Mouse (Mus musculus) mouse trophoblast stem cell (cell line): ENCODE data around the gene Pin1.
"Not testable (repeated sequence)": the region's sequence is repeated elsewhere in the genome, so short reads cannot be mapped to it uniquely, and the experiment has no call there.

Source experiments
- in situ Hi-C, 2 experiments: fragments of 300-500 bp; cut with MseI, MboI; formaldehyde crosslinking; loops; 2 replicates in 1 of 2; 3 replicates in 1 of 2; pipeline ENCODE4 v1.15.1; 2025

The Pin1 gene

DNA sequence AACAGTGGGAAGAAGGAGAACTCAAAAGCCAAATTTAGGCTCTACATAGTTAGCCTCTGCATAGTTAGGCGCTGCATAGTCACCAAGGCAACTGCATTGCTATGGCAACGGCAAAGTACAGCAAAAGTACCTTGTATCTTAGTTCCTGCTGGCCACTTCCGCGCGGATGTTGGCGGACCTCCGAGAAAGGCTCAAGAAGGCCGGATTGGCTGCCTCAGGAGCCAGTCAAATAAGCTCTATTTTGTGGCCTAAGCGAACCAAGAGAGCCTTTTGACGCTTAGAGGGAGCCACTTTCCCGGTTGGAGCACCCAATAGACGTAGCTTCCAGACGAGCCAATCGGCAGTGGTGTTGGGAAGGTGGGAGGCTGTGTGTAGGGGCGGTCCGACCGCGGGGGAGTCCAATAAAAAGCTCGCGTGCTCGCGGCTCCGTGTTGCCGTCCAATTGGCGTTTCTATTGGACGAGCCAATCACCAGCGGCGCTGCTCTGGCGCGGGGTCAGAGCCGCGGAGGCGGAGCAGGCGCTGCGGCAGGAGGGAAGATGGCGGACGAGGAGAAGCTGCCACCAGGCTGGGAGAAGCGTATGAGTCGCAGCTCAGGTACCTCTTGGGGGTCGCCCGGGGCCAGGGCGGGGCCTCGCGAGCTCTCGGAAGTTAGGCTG is at the start of gene Pin1:
TSS of gene Pin1 (plus strand) at position 494 of the 658 bp plus-strand sequence.
- in situ Hi-C loops: no loop called here

DNA sequence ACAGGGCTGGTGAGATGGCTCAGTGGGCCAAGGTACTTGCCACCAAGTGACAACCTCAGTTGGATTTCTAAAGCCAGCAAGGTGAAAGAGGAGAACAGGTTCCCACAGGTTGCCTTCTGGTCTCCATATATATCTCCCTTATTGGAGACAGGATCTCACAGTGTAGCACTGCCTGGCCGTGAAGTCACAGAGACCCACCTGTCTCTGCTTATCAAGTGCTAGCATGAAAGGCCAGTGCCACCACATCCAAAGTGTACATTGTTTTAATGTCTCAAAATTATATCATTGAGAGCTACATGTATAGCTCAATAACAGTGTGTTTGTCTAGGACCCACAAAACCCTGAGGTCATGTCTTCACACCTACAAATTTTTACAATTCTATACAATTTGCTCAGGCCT is 45.6 kb upstream of the Pin1 start:
- in situ Hi-C loops: no loop called here

DNA sequence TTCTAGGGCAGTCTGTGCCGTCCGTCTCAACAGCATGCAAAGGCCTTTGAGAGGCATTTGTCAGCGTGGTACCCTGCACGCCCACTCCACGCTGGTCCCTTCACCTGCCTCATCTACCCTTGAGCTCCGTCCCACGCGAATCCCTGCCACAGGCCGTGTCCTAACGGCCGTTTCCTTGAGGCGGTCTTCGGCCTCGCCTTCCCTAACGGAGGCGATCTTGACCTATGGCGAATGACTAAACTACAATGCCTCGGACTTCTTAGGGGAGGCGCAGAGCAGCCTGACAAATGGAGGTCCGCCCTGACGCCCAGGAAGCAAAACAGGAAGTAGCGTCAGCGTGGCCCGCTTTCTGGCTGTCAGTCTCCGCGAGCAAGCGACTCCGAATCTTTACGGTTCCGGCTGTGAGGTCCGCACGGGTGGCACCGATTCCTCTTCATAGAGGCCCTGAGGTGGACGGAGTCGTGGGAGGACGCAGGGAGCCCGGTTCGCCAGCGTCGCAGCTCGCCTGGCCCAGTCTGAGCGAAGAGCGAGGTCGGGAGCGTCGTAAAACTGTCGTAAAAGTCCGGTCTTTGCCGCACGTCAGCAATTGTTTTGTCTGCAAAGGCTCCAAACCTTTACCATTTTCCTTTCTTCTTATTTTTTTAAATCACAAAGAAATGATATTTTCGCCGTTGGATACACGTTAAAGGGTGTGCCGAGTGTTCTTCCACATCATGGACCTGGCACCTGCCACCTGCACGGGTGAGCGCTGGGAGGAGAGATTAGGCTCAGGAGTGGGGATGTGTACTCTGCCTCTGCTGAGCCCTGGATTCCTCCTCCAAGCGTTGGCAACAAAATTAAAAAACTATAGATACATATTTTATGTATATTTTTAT is 44.6 kb upstream of the Pin1 start:
- in situ Hi-C loops: no loop called here

DNA sequence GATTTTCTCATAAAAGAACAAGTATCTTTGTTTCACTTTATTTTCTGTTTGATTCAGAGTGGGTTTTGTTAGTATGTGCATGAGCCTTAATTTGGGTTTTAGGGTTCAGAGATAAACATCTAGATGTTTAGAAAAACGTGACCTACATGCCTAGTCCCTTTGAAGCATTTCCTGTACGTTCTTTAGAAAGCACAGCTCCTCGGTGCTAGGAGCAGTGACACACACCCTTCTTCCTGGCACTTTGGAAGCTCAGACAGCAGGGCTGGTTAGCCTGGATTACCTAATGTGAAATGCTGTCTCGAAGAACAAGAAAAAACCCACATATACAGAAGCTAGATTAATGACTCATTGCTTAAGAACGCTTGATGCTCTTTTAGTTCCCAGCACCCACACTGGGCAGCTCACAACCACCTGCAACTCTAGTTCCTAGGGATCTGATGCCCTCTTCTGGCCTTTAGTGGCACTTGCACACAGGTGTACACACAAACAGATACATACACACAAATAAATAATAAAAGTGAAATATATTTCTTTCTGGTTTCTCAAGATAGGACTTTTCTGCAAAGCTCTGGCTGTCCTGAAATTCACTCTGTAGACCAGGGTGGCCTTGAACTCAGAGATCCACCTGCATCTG is 41.9 kb upstream of the Pin1 start:
- in situ Hi-C loops: no loop called here

DNA sequence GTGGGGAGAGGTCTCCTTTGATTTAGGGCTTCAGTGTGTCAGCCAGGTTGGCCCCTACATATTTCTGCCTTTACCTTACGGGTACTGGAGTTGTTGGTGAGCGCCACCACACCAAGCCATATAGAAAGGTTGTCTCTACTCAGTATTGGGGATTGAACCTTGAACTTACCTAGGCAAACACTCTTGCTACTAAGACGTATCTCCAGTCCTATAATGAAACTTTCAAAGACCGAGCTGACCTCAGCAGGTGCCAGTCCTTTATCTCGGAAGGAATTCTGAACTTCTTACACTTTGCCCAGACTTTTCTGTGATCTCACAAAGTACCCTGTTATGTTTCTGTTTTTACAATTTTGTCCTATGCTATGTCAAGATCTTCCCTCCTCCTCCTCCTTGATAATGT is 39.9 kb upstream of the Pin1 start:
- in situ Hi-C loops: no loop called here

DNA sequence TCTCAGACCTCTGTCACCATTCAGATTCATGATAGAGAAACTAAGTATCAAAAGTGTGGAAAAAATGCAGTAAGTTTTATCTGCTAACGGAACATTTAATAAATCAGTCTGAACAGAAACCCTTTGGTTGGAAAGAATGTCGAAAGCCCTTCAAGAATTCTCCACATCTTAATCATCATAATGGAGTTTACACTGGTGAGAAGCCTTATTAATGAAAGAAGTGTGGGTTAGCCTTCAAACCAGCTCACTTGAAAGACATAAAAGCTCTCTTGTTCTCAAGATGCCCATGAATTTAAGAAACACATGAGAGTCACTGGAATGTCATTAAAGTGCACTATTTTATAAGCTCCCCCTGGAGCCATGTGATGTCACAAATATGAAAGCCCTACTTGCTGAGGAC is 35.2 kb upstream of the Pin1 start:
- in situ Hi-C loops: no loop called here

DNA sequence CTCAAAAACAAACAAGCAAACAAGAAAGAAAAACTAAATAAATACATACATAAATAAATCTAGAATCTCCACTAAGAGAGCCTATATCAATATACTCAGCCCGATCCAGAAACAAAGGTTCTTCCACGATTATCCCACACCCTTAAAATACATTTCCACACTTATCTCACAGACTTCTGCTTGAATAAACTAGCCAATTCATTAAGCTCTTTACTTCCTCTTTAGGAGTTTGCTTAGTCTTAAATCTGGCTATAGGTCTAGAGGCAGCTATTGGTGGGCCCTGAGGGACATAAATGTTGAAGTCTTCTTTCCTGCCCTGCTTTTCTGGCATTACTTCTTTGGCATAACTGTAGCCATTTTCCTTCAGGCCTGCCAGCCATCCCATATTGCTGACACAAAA is 20.6 kb upstream of the Pin1 start:
- in situ Hi-C loops: no loop called here

DNA sequence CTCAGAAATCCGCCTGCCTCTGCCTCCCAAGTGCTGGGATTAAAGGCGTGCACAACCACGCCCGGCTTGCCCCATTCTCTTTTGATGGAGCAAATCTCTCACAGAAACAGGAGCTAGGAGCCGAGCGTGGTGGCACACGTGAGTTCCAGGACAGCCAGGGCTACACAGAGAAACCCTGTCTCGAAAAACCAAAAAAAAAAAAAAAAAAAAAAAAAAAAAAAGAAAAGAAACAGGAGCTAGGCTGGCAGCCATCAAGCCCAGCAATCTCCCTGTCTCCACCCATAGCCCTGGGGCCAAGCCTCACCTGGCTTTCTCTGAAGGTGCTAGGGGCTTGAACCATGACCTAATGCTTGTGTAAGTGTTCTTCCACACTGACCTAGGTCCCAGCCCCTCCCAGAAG is 16.2 kb upstream of the Pin1 start:
- in situ Hi-C loops: not testable (repeated sequence)

DNA sequence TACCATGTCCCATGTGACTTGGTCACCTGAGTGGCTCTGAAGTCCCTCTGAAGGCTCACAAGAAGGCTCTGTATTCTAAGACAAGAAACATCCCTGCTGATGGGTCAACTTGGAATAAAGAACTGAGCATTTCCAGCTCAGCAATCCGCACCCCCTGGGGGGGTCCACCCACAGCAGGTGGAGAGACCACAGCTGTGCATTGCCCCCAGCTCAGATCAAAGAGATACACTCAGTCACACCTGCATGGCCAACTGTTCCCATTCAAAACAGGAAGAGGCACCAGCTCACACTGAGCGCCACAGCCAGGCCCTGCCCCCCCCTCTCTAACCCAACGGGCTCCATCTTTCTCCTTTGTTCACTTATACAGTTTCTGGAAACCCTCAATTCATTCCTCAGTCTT is 15.6 kb upstream of the Pin1 start:
- in situ Hi-C loops: no loop called here

DNA sequence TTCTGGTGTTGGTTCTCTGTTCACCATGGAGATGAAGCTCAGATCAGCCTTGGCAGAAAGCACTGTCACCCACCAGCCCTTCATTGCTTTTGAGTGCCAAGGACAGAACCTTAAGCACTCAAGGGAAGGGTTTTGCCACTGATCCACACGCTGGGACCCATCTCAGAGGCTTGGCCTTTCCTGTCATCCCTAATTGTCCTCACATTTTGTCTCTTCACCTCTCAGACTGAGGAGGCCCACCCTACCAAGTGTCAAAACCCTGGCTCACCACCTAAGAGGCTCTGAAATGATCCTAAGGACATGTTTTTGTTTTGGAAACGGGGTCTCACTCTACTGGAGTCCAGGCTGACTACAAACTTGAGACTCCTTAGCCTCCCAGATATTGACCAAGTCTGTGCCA is 15.1 kb upstream of the Pin1 start:
- in situ Hi-C loops: no loop called here

DNA sequence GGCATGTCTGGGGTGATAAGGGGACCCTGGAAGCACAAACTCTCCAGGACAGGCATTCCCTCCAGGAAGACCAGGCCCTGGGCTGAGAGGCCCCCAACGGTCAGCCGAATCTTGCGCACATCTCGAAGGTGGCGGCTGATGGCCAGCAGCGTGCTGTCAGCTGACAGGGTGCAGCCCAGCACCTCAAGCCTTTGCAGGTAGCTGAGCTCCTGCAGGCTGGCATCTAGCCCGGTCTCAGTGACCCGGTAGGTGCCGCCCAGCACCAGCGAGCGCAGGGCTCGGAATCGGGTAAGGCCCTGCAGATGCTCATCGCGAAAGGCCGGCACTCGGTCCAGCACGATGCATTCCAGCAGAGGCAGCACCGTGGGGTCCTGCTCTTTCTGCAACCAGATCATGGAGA is 13.3 kb upstream of the Pin1 start:
- in situ Hi-C loops: no loop called here

DNA sequence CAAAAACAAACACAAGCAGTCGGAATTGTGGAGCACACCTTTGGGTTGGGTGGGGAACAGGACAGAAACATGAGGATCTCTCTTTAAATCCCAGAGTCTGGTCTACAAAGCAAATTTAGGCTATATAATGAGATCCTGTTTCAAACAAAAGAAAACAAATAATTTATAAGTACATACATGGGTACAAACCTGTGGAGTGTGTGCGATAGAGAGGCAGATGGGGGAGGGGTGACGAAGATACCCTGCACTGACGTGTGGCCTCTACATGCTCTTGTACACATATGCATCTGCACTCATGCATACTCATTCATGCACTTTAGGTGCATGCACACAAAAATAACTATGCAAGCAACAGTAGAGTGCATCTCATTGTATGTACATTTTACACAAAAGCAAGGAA is 12.4 kb upstream of the Pin1 start:
- in situ Hi-C loops: no loop called here

DNA sequence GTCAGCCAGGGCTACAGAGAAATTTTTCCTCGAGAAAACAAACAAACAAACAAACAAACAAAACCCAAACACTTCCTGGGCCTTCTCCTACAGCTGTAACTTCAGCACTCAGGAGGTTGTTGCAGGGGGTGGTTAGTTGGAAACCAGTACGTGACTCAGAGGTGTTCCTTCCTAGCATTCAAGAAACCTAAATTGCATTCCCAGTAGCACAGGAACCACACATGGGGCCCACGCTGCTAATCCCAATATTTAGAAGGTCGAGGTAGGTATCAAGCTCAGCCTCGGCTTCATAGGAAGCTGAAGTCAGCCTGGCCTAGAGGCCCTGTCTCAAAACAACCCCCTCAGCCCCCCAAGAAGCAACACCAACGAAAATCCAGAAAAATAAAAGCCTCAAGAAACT is 10.4 kb upstream of the Pin1 start:
- in situ Hi-C loops: no loop called here

DNA sequence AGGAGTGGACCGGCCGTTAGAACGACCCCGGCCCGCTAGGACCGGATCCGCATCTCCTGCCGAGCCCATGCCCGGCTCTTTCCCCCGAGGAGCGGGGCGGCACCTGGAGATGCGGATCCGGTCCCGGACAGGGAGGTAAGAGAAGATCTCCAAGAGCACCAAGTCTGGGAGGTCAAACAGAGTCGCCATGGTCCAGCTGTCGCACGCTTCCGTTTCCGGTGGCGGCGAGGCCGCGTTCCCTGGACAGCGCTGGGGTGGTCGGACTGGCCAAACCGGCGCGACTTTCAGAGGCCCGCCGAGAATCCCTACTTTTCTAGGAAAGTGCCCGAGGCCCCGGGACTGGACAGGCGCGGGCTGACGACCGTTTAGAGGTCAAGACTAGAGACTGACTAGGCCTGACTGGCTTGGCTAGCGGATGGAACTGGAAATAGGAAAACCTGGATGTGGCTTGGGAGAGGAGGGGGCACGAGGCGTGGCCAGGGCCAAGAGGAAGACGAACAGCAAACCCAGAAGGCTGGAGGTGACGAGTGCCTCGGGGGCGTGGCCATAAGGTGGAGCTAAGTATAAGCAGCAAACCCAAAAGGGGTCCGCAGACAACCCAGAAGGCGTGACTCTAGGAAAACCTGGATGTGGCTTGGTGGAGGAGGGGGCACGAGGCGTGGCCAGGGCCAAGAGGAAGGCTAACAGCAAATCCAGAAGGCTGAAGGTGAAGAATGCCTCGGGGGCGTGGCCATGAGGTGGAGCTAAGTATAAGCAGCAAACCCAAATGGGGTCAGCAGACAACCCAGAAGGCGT is 9.6 kb upstream of the Pin1 start, which contains the start of gene Ubl5:
TSS of gene Ubl5 (plus strand) at position 778 of the 795 bp plus-strand sequence.
- in situ Hi-C loops: no loop called here

DNA sequence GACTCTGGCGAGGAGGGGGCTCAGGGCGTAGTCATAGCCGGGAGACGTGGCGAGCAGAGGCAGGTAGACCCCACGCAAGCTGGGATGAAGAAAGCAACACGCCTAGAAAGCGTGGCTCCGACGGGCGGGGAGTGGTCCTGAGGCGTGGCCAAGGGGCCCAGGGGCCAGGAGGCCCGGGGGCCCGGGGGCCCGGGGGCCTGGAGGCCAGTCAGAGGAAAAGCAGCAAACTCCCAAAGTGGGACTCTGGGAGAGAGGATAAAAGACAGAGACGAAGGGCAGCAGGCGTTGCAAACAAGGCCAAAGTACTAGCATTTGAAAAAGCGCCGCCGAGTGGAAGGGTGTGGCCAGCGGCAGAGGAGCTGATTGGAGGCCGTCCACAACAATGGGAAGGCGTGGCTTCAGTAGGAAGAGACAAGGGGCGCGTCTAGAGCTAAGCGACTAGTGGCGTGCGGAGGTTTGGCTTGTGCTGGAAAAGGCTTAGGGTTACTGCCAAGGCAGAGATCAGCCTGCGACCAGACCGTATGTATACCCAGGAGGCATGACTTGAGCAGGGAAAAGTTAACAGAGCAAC is 8.9 kb upstream of the Pin1 start:
- in situ Hi-C loops: no loop called here

DNA sequence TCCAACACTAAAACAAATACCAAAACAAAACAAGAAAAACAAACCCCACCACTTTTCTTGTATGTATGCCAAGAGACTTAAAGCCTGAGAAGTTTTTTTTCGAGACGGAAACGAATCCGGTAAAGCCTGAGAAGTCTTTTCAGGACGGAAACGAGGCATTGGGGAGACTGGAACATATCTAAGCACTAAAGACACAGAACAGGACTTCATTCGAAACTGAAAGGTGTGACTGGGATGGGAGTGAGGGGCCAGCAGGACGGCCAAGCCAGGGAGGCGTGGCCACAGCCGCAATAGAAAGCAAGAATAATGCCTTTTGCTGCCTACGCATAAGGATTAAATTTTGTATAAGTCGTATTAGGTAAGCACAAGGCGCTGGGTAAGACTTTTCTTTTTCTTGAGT is 8.1 kb upstream of the Pin1 start:
- in situ Hi-C loops: no loop called here

DNA sequence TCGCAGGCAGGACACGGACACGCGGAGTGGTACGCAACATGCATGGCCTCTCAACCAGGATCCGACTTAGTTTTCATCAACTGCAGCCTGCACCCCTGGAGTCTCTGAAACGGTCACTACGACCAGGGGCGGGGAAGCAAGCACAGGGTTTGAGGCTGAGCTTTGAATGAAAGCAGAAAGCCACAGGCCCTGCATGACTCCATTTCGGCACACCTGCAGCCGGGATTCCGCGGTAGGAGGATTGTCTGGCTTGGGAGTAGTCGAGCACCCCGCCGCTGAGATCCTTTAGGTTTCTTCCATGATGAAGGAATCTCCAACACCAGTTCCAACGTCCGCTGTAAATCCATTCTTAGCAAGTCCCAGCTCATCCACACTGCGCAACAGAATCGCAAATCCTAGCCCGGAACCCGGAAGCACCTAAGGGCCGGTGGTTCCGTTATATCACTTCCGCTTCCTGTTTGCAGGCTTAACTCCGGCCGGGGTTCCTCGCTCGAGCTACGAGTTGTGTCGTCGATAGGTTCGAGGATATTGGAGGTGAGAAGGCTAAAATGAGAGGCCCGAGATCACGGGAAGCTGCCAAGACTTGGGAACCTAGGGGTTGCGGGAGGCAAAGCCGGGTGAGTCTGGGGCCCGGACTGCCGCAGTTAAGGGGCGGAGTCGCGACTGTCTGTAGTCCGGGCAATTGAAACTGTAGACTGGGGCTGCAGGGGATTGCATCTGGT is 7.4 kb upstream of the Pin1 start, which contains the start of gene Fbxl12:
TSS of gene Fbxl12 (minus strand) at position 408 of the 722 bp plus-strand sequence.
- in situ Hi-C loops: no loop called here

DNA sequence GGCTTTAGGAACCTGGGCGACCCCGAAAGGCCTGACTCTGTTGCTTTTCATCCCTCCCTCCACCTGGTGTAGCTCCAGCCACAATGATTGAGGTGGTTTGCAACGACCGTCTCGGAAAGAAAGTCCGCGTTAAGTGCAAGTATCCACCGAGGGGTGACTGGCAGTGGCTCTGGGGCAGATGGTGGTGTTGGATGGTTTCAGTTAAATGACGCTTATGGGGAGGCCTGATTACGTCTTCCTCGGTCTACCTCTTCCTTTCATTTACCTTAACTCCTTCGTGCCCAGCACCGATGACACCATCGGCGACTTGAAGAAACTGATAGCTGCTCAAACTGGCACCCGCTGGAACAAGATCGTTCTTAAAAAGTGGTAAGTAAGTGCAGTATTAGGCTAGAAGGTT is 6.8 kb upstream of the Pin1 start:
- in situ Hi-C loops: no loop called here

DNA sequence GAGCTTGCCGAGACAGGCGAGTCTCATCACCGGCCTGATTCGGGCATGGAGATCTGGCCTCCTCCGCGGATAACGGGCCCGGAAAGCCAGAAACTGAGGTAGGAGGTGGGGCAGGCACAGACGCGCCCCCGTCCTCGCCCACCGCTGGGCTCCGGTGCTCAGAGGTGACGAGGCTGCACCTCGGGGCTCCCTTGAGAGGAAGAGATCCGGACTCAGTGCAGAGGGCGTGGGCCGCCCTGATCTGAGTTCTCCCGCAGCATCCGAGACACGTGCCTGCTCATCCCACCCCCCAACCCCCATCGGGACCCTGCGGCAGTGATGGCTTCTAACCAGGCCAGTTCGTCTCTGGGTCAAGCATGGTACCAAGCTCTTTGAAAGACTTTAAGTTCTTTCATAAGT is 364 bp downstream of the Pin1 start:
- in situ Hi-C loops: no loop called here

DNA sequence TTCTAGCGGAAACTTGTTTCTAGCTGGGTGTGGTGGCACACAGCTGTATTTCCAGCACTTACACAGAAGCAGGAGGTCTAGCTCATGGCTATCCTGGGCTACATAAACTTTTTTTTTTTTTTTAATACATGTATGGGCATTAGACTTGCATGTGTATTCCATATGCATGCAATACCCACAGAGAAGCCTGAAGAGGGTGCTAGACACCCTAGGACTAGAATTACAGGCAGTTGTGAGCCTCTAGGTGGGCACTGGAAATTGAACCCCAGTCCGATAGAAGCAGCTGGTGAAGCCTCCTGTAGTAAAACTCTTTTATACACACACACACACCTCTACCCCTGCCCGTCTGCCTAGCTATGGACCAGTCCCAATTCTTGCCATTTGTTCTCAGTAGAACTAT is 2.0 kb downstream of the Pin1 start:
- in situ Hi-C loops: no loop called here

DNA sequence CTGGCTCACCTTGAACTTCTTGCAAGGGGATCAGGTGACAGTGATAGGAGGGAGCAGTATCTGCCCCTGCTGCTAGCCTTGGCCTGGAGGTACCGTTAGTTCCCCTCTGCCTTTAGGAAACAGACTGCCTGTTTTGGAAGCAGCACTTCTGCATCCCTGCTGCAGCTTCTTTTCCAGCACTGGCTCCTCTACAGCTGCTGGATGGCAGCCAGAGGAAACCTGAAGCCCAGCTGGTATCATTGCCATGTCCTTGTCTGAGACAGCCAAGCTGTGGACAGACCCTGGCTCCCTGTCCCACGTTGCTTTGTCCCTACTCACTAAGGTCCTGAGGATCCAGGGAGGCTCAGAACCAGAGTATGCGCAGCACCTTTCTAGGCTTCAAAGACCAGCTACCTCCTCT is 5.7 kb downstream of the Pin1 start:
- in situ Hi-C loops: no loop called here
